Comparison of ENCODE assay signal across 24 mouse cellular contexts in genomic region chr6:56019632-56020031, GRCm38 (mm10). TPM values are rescaled to one million over a fixed set of nuclear protein-coding genes. Genes with fewer than 3 reads are reported as not detected.
"Had no signal": no experiment of that assay in that cellular context is flagged by ENCODE, and none has a peak within 500 bp of the region (broad histone marks: within the 10 kb centered on the region; RNA-seq: fewer than 3 reads in every experiment).

No protein-coding gene starts in this region.

- H3K27me3 ChIP-seq: kidney, embryonic 15.5 days; liver, embryonic 13.5 days; midbrain, embryonic 12.5 days; neural tube, embryonic 13.5 days; stomach, embryonic 15.5 days had no signal

- H3K36me3 ChIP-seq: kidney, embryonic 15.5 days; liver, embryonic 13.5 days; midbrain, embryonic 12.5 days; neural tube, embryonic 13.5 days; stomach, embryonic 15.5 days had no signal

- H3K4me2 ChIP-seq: kidney, embryonic 15.5 days; liver, embryonic 13.5 days; stomach, embryonic 15.5 days had no signal

- H3K9ac ChIP-seq: kidney, embryonic 15.5 days; liver, embryonic 13.5 days; midbrain, embryonic 12.5 days; stomach, embryonic 15.5 days had no signal

- ATAC-seq: midbrain, embryonic 16.5 days had no signal

- H3K4me3 ChIP-seq: kidney, embryonic 15.5 days; left cerebral cortex, adult 2 months; liver, embryonic 13.5 days; midbrain, embryonic 12.5 days; myocyte; stomach, embryonic 15.5 days had no signal

- H3K27ac ChIP-seq: kidney, embryonic 15.5 days; left cerebral cortex, adult 2 months; liver, embryonic 13.5 days; midbrain, embryonic 12.5 days; neural tube, embryonic 13.5 days; stomach, embryonic 15.5 days had no signal

- H3K4me1 ChIP-seq: kidney, embryonic 15.5 days; liver, embryonic 13.5 days; stomach, embryonic 15.5 days had no signal

- H3K9me3 ChIP-seq: kidney, embryonic 15.5 days; liver, embryonic 13.5 days; midbrain, embryonic 12.5 days; neural tube, embryonic 13.5 days; stomach, embryonic 15.5 days had no signal

- DNase-seq: kidney, postnatal 10 days; kidney, postnatal 36 days; layer of hippocampus, postnatal 36 days; liver, embryonic 13.5 days; lung, adult 2 months; lung, postnatal 14 days; lung, postnatal 4 days; retina, postnatal 1 day; right cerebral cortex, postnatal 25 days; spleen, adult 18-20 months; thymus, postnatal 25 days had no signal

RNA-seq across cellular contexts. Expression of gene Ppp1r17, which starts 2.3 kb away (rescaled TPM):
- total RNA-seq: liver, adult 2 months; megakaryocyte progenitor cell, adult 5-6 weeks; megakaryocyte-erythroid progenitor cell, adult 5-6 weeks; monocyte, adult 5-6 weeks; neutrophil, adult 5-6 weeks had no signal
- polyA plus RNA-seq: liver, adult 2 months; liver, embryonic 13.5 days; liver, embryonic 16.5 days; lung, adult 2 months; myocyte had no signal
